Mouse (Mus musculus) forebrain, postnatal 0 days (tissue): ENCODE data around the gene Nos1. TPM values are rescaled to one million over a fixed set of nuclear protein-coding genes. Genes with fewer than 3 reads are reported as not detected.
A peak's percentile ranks its signal among the peaks of the same experiment; 100 is the strongest.
"Not testable (repeated sequence)": the region's sequence is repeated elsewhere in the genome, so short reads cannot be mapped to it uniquely, and the experiment has no call there.

Source experiments
- ATAC-seq: fragments of 200-750 bp; cut with Nextera tagmentation; 2 replicates; pipeline ENCODE4 v1.8.0; 2017; ENCODE audit warnings: mild to moderate bottlenecking, moderate library complexity
- DNase-seq: peaks from one replicate; pipeline ENCODE4 v3.0.0-alpha.2; 2015
- H3K27ac ChIP-seq: fragments of 300-500 bp; sonication (generic); 2 replicates; pipeline ENCODE4 v1.5.1; 2014; ENCODE audit warnings: low read depth, mild to moderate bottlenecking, antibody characterized with exemption, low read length, moderate library complexity, mixed read lengths
- H3K27me3 ChIP-seq: fragments of 300-500 bp; sonication (generic); 2 replicates; pipeline ENCODE4 v1.6.1; 2014; ENCODE audit warnings: mild to moderate bottlenecking, low read length, mixed read lengths; ENCODE audit not compliant: insufficient read depth
- H3K36me3 ChIP-seq: fragments of 300-500 bp; sonication (generic); 2 replicates; pipeline ENCODE4 v1.6.1; 2014; ENCODE audit warnings: mild to moderate bottlenecking, moderate library complexity; ENCODE audit not compliant: insufficient read depth
- H3K4me1 ChIP-seq: fragments of 300-500 bp; sonication (generic); 2 replicates; pipeline ENCODE4 v1.6.1; 2014; ENCODE audit warnings: antibody characterized with exemption; ENCODE audit not compliant: insufficient read depth
- H3K4me2 ChIP-seq: fragments of 300-500 bp; sonication (generic); 2 replicates; pipeline ENCODE4 v1.6.1; 2014; ENCODE audit warnings: low read depth, mild to moderate bottlenecking, moderate library complexity
- H3K4me3 ChIP-seq: fragments of 300-500 bp; sonication (generic); 2 replicates; pipeline ENCODE4 v1.5.1; 2014; ENCODE audit warnings: low read depth, low read length, mixed read lengths
- H3K9ac ChIP-seq: fragments of 300-500 bp; sonication (generic); 2 replicates; pipeline ENCODE4 v1.6.1; 2014; ENCODE audit warnings: mild to moderate bottlenecking
- H3K9me3 ChIP-seq: fragments of 300-500 bp; sonication (generic); 2 replicates; pipeline ENCODE4 v1.6.1; 2016; ENCODE audit warnings: low read length
- CTCF ChIP-seq: sonication (generic); IDR thresholded peaks from 2 replicates; pipeline ENCODE4 v1.5.1; 2016; ENCODE audit warnings: antibody characterized with exemption, control low read depth, low read depth
- WGBS: fragments of 180-500 bp; shearing (Covaris S2); extraction: QIAGEN DNeasy Blood & Tissue Kit; methylation state at CpG from one replicate; pipeline ENCODE4 v1.1.7; 2014; 5-methylcytosine and 5-hydroxymethylcytosine counted together
- polyA plus RNA-seq: library from polyadenylated mRNA; unstranded; fragments of >200 nt; fragmentation: Nextera tagmentation; extraction: Ambion mirVana; gene quantifications from 2 replicates; pipeline ENCODE4 v1.2.1, GENCODE M21; 2015
- total RNA-seq: library from RNA; depleted of rRNA; stranded (reverse); fragments of >200 nt; gene quantifications from 2 replicates; pipeline ENCODE4 v1.2.3, GENCODE M21; 2014

Gene Nos1
- total and polyA plus RNA-seq, 2 experiments from 2014 or later = 4.1 to 16.9 TPM

- ATAC-seq = peak; percentile 48; the same call in 1 of the 2 replicates
- H3K9me3 ChIP-seq = no peaks in the 10 kb centered on the region
- no peak overlapping the region for H3K4me2 ChIP-seq
- no peak overlapping the region for H3K4me3 ChIP-seq
- no peaks in the 10 kb centered on the region for H3K27me3 ChIP-seq
- 67% methylated on average over 9 of the region's 9 CpGs for WGBS
- no peaks in the 10 kb centered on the region for H3K4me1 ChIP-seq
- no peak overlapping the region for H3K27ac ChIP-seq
- no peak overlapping the region for H3K9ac ChIP-seq
- peak; percentile 64 for DNase-seq
- no peaks in the 10 kb centered on the region for H3K36me3 ChIP-seq
- TF ChIP-seq CTCF = no peak
These were observed 100.2 kb downstream of the Nos1 start for GRCm38 (mm10) chr5:117880916-117881555.

- not testable (repeated sequence) for H3K27ac ChIP-seq, H3K9ac ChIP-seq, ATAC-seq, DNase-seq, H3K4me2 ChIP-seq, H3K4me1 ChIP-seq, H3K27me3 ChIP-seq, H3K4me3 ChIP-seq, H3K36me3 ChIP-seq, H3K9me3 ChIP-seq
- 94% methylated on average over 1 of the region's 1 CpGs for WGBS
These were observed 101.6 kb downstream of the Nos1 start for GRCm38 (mm10) chr5:117882411-117882810.

GRCm38 (mm10) chr5:117884991-117885390 lies 104.2 kb downstream of the Nos1 start:
- WGBS = 77% methylated on average over 2 of the region's 2 CpGs
- Histone ChIP-seq H3K4me1 (no peaks in the 10 kb centered on the region), H3K27ac (no peak overlapping the region), H3K9me3 (no peaks in the 10 kb centered on the region), H3K36me3 (no peaks in the 10 kb centered on the region), H3K4me3 (no peak overlapping the region), H3K9ac (no peak overlapping the region), H3K27me3 (no peaks in the 10 kb centered on the region), H3K4me2 (no peak overlapping the region)
- TF ChIP-seq CTCF = no peak
- no peak for ATAC-seq
- no peak for DNase-seq

GRCm38 (mm10) chr5:117888126-117888525 lies 107.3 kb downstream of the Nos1 start:
- Histone ChIP-seq H3K4me3 (no peak overlapping the region), H3K27ac (no peak overlapping the region), H3K9ac (no peak overlapping the region), H3K9me3 (no peaks in the 10 kb centered on the region), H3K36me3 (no peaks in the 10 kb centered on the region), H3K27me3 (no peaks in the 10 kb centered on the region), H3K4me1 (no peaks in the 10 kb centered on the region), H3K4me2 (no peak overlapping the region)
- ATAC-seq (no peak), DNase-seq (no peak)
- WGBS = 48% methylated on average over 3 of the region's 3 CpGs
- TF ChIP-seq CTCF = no peak

- DNase-seq (no peak), ATAC-seq (no peak)
- Histone ChIP-seq H3K4me1 (no peaks in the 10 kb centered on the region), H3K4me2 (no peak overlapping the region), H3K27me3 (no peaks in the 10 kb centered on the region), H3K27ac (no peak overlapping the region), H3K9me3 (no peaks in the 10 kb centered on the region), H3K4me3 (no peak overlapping the region), H3K36me3 (no peaks in the 10 kb centered on the region), H3K9ac (no peak overlapping the region)
- TF ChIP-seq CTCF = no peak
- WGBS = 66% methylated on average over 6 of the region's 6 CpGs
These were observed 108.1 kb downstream of the Nos1 start for GRCm38 (mm10) chr5:117888946-117889345.

- TF ChIP-seq CTCF = no peak
- Histone ChIP-seq H3K4me2 (no peak overlapping the region), H3K36me3 (no peaks in the 10 kb centered on the region), H3K4me3 (no peak overlapping the region), H3K27ac (no peak overlapping the region), H3K9me3 (no peaks in the 10 kb centered on the region), H3K9ac (no peak overlapping the region), H3K4me1 (no peaks in the 10 kb centered on the region), H3K27me3 (no peaks in the 10 kb centered on the region)
- ATAC-seq (no peak), DNase-seq (no peak)
- 49% methylated on average over 8 of the region's 8 CpGs for WGBS
These were observed 108.7 kb downstream of the Nos1 start for GRCm38 (mm10) chr5:117889571-117889970.

- Histone ChIP-seq H3K4me2 (no peak overlapping the region), H3K4me1 (no peaks in the 10 kb centered on the region), H3K9me3 (no peaks in the 10 kb centered on the region), H3K27me3 (no peaks in the 10 kb centered on the region), H3K4me3 (no peak overlapping the region), H3K27ac (no peak overlapping the region), H3K36me3 (no peaks in the 10 kb centered on the region), H3K9ac (no peak overlapping the region)
- no peak for ATAC-seq
- TF ChIP-seq CTCF = no peak
- 71% methylated on average over 8 of the region's 8 CpGs for WGBS
- no peak for DNase-seq
These were observed 110.0 kb downstream of the Nos1 start for GRCm38 (mm10) chr5:117890871-117891270.
